Mouse (Mus musculus): ENCODE results near the gene Zfp128. TPM values are rescaled to one million over a fixed set of nuclear protein-coding genes. Genes with fewer than 3 reads are reported as not detected.
"Not testable (repeated sequence)": the region's sequence is repeated elsewhere in the genome, so short reads cannot be mapped to it uniquely, and the experiment has no call there.

Gene Zfp128
- polyA plus RNA-seq, 1 experiment from 2014 or later: 7.1 TPM

- no peak overlapping the region for H3K27ac ChIP-seq (ENCODE audit: low read depth, low read length)
- H3K4me2 ChIP-seq (ENCODE audit: low read length): no peak overlapping the region
- no peak overlapping the region for H3K4me3 ChIP-seq (ENCODE audit: low read length)
- no peaks in the 10 kb centered on the region for H3K36me3 ChIP-seq (ENCODE audit: control insufficient read depth, insufficient read depth, low read length)
- H3K9me3 ChIP-seq (ENCODE audit: control insufficient read depth, low read length): no peaks in the 10 kb centered on the region
- no peaks in the 10 kb centered on the region for H3K27me3 ChIP-seq (replicated peaks; ENCODE audit: control insufficient read depth, insufficient read depth, low read length)
- ATAC-seq: no peak
- H3K9ac ChIP-seq (ENCODE audit: low read depth, low read length): no peak overlapping the region
- peaks cover 3% of the 10 kb centered on the region; the same call in 1 of the 2 replicates for H3K4me1 ChIP-seq (ENCODE audit: control insufficient read depth, insufficient read depth, low read depth, low read length)
Observed at GRCm38 (mm10) chr7:12913556-12913955, 32.6 kb downstream of the Zfp128 start.

GRCm38 (mm10) chr7:12920495-12920894 lies 39.5 kb downstream of the Zfp128 start:
- not testable (repeated sequence) for H3K4me3 ChIP-seq (ENCODE audit: low read length); H3K9ac ChIP-seq (ENCODE audit: low read depth, low read length); H3K27ac ChIP-seq (ENCODE audit: low read depth, low read length); ATAC-seq; H3K27me3 ChIP-seq (replicated peaks; ENCODE audit: control insufficient read depth, insufficient read depth, low read length); H3K9me3 ChIP-seq (ENCODE audit: control insufficient read depth, low read length); H3K4me2 ChIP-seq (ENCODE audit: low read length)
- Histone ChIP-seq H3K36me3 (ENCODE audit: control insufficient read depth, insufficient read depth, low read length) (peaks cover 20% of the 10 kb centered on the region), H3K4me1 (ENCODE audit: control insufficient read depth, insufficient read depth, low read depth, low read length) (peaks cover 11% of the 10 kb centered on the region)
- WGBS: 90% methylated on average over 7 of the region's 8 CpGs

GRCm38 (mm10) chr7:12921318-12921704 lies 40.3 kb downstream of the Zfp128 start:
- Histone ChIP-seq H3K4me1 (ENCODE audit: control insufficient read depth, insufficient read depth, low read depth, low read length) (peaks cover 11% of the 10 kb centered on the region), H3K9ac (ENCODE audit: low read depth, low read length) (peak overlapping the region; percentile 80), H3K36me3 (ENCODE audit: control insufficient read depth, insufficient read depth, low read length) (peaks cover 28% of the 10 kb centered on the region), H3K27ac (ENCODE audit: low read depth, low read length) (peak overlapping the region; percentile 95), H3K4me2 (ENCODE audit: low read length) (peak overlapping the region; percentile 85), H3K9me3 (ENCODE audit: control insufficient read depth, low read length) (no peaks in the 10 kb centered on the region), H3K27me3 (replicated peaks; ENCODE audit: control insufficient read depth, insufficient read depth, low read length) (peaks cover 5% of the 10 kb centered on the region), H3K4me3 (ENCODE audit: low read length) (peak overlapping the region; percentile 78)
- peak; percentile 12; the same call in 1 of the 2 replicates for ATAC-seq
- 1% methylated on average over 3 of the region's 3 CpGs for WGBS

- Histone ChIP-seq H3K9ac (ENCODE audit: low read depth, low read length) (peak within 1 kb of the TSS; percentile 87), H3K36me3 (ENCODE audit: control insufficient read depth, insufficient read depth, low read length) (peaks cover 34% of the 10 kb centered on the region), H3K4me2 (ENCODE audit: low read length) (peak within 1 kb of the TSS; percentile 96), H3K9me3 (ENCODE audit: control insufficient read depth, low read length) (no peaks in the 10 kb centered on the region), H3K27ac (ENCODE audit: low read depth, low read length) (peak within 1 kb of the TSS; percentile 95), H3K4me3 (ENCODE audit: low read length) (peak within 1 kb of the TSS; percentile 78), H3K27me3 (replicated peaks; ENCODE audit: control insufficient read depth, insufficient read depth, low read length) (peaks cover 8% of the 10 kb centered on the region), H3K4me1 (ENCODE audit: control insufficient read depth, insufficient read depth, low read depth, low read length) (peaks cover 11% of the 10 kb centered on the region)
- peak; percentile 98 for ATAC-seq
- WGBS: under 1% methylated on average over 55 of the region's 55 CpGs
Observed at GRCm38 (mm10) chr7:12921705-12922465, 40.9 kb downstream of the Zfp128 start, which contains the start of gene Rps5. TSS of gene Rps5 (plus strand) at chr7:12922290.

GRCm38 (mm10) chr7:12922729-12923128 lies 41.8 kb downstream of the Zfp128 start:
- peak overlapping the region; percentile 96 for H3K4me2 ChIP-seq (ENCODE audit: low read length)
- H3K27ac ChIP-seq (ENCODE audit: low read depth, low read length): no peak overlapping the region
- H3K27me3 ChIP-seq (replicated peaks; ENCODE audit: control insufficient read depth, insufficient read depth, low read length): peaks cover 14% of the 10 kb centered on the region
- no peaks in the 10 kb centered on the region for H3K9me3 ChIP-seq (ENCODE audit: control insufficient read depth, low read length)
- ATAC-seq: no peak
- H3K4me3 ChIP-seq (ENCODE audit: low read length): peak overlapping the region; percentile 78
- peak overlapping the region; percentile 87 for H3K9ac ChIP-seq (ENCODE audit: low read depth, low read length)
- 4% methylated on average over 8 of the region's 8 CpGs for WGBS
- peaks cover 11% of the 10 kb centered on the region for H3K4me1 ChIP-seq (ENCODE audit: control insufficient read depth, insufficient read depth, low read depth, low read length)
- H3K36me3 ChIP-seq (ENCODE audit: control insufficient read depth, insufficient read depth, low read length): peaks cover 38% of the 10 kb centered on the region

- no peak overlapping the region for H3K4me3 ChIP-seq (ENCODE audit: low read length)
- no peak overlapping the region for H3K9ac ChIP-seq (ENCODE audit: low read depth, low read length)
- H3K36me3 ChIP-seq (ENCODE audit: control insufficient read depth, insufficient read depth, low read length): peaks cover 38% of the 10 kb centered on the region
- no peak for ATAC-seq
- 80% methylated on average over 7 of the region's 7 CpGs for WGBS
- H3K4me1 ChIP-seq (ENCODE audit: control insufficient read depth, insufficient read depth, low read depth, low read length): peaks cover 17% of the 10 kb centered on the region
- no peak overlapping the region for H3K27ac ChIP-seq (ENCODE audit: low read depth, low read length)
- peaks cover 14% of the 10 kb centered on the region for H3K27me3 ChIP-seq (replicated peaks; ENCODE audit: control insufficient read depth, insufficient read depth, low read length)
- no peak overlapping the region for H3K4me2 ChIP-seq (ENCODE audit: low read length)
- no peaks in the 10 kb centered on the region for H3K9me3 ChIP-seq (ENCODE audit: control insufficient read depth, low read length)
Observed at GRCm38 (mm10) chr7:12926316-12926715, 45.3 kb downstream of the Zfp128 start.

GRCm38 (mm10) chr7:12927191-12927680 lies 46.3 kb downstream of the Zfp128 start, which contains the start of gene Rnf225:
TSS of gene Rnf225 (plus strand) at chr7:12927416.
- 30% methylated on average over 8 of the region's 8 CpGs for WGBS
- peak within 1 kb of the TSS; percentile 56 for H3K4me2 ChIP-seq (ENCODE audit: low read length)
- peak within 1 kb of the TSS; percentile 31 for H3K4me3 ChIP-seq (ENCODE audit: low read length)
- H3K9me3 ChIP-seq (ENCODE audit: control insufficient read depth, low read length): no peaks in the 10 kb centered on the region
- H3K36me3 ChIP-seq (ENCODE audit: control insufficient read depth, insufficient read depth, low read length): peaks cover 38% of the 10 kb centered on the region
- peaks cover 17% of the 10 kb centered on the region for H3K4me1 ChIP-seq (ENCODE audit: control insufficient read depth, insufficient read depth, low read depth, low read length)
- H3K27ac ChIP-seq (ENCODE audit: low read depth, low read length): no peak within 1 kb of the TSS
- H3K9ac ChIP-seq (ENCODE audit: low read depth, low read length): peak within 1 kb of the TSS; percentile 51
- peaks cover 14% of the 10 kb centered on the region for H3K27me3 ChIP-seq (replicated peaks; ENCODE audit: control insufficient read depth, insufficient read depth, low read length)
- no peak; the same call in 1 of the 2 replicates for ATAC-seq

GRCm38 (mm10) chr7:12927693-12928589 lies 47.0 kb downstream of the Zfp128 start:
- Histone ChIP-seq H3K36me3 (ENCODE audit: control insufficient read depth, insufficient read depth, low read length) (peaks cover 38% of the 10 kb centered on the region), H3K4me2 (ENCODE audit: low read length) (peak overlapping the region; percentile 56), H3K27me3 (replicated peaks; ENCODE audit: control insufficient read depth, insufficient read depth, low read length) (peaks cover 14% of the 10 kb centered on the region), H3K9ac (ENCODE audit: low read depth, low read length) (peak overlapping the region; percentile 51), H3K9me3 (ENCODE audit: control insufficient read depth, low read length) (no peaks in the 10 kb centered on the region), H3K27ac (ENCODE audit: low read depth, low read length) (no peak overlapping the region), H3K4me3 (ENCODE audit: low read length) (peak overlapping the region; percentile 31), H3K4me1 (ENCODE audit: control insufficient read depth, insufficient read depth, low read depth, low read length) (peaks cover 14% of the 10 kb centered on the region)
- WGBS: 5% methylated on average over 65 of the region's 65 CpGs
- peak; percentile 64 for ATAC-seq
